Mouse (Mus musculus): ENCODE data around the gene Lurap1l. TPM values are rescaled to one million over a fixed set of nuclear protein-coding genes. Genes with fewer than 3 reads are reported as not detected.

The Lurap1l gene
- total and polyA plus RNA-seq, 2 experiments from 2014 or later, result 8.1 to 14.5 TPM

DNA sequence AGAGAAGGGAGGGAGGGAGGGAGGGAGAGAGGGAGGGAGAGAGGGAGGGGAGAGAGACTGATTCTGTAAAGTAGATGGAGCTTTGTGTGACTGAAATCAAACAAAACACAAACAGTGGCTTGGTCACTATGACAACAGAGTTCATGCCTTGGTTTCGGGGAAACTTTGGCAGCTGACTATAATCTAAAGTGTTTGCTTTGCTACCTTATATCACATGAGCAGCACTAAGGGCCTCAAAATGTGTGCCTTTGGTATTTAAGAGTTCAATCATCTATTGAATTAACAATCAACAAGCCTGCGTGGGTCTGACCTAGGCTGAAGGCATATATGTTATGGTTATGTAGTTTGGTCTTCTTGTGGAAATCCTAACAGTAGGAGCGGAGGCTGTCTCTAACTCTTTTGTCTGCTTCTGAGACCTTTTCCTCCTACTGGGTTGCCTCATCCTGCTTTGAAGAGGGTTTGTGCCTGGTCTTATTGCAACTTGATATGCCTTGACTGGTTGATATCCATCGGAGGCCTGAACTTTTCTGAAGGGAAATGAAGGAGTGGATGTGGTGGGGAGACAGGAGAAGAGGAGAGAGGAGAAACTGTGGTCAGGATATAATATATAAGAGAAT is 15.1 kb upstream of the Lurap1l start:
- H3K4me2 ChIP-seq (ENCODE audit: low read depth, low read length, poor library complexity, severe bottlenecking), result no peak overlapping the region
- no peak for DNase-seq (ENCODE audit: low spot score)
- no peak for ATAC-seq (ENCODE audit: low FRiP score)
- H3K9me3 ChIP-seq (ENCODE audit: low read length), result no peaks in the 10 kb centered on the region
- no peak for TF ChIP-seq CTCF (IDR thresholded peaks at IDR 0.05)
- no peaks in the 10 kb centered on the region for H3K4me1 ChIP-seq (ENCODE audit: insufficient read depth, low read length)
- H3K36me3 ChIP-seq (ENCODE audit: insufficient read depth, low read length), result no peaks in the 10 kb centered on the region
- H3K27me3 ChIP-seq (ENCODE audit: insufficient read depth, low read length), result no peaks in the 10 kb centered on the region
- no peak overlapping the region for H3K4me3 ChIP-seq (ENCODE audit: low read depth, low read length)
- H3K9ac ChIP-seq (replicated peaks; ENCODE audit: low read length, poor library complexity, severe bottlenecking), result no peak overlapping the region
- no peak overlapping the region for H3K27ac ChIP-seq (ENCODE audit: low read depth, low read length)
- WGBS, result 61% methylated on average over 4 of the region's 4 CpGs

DNA sequence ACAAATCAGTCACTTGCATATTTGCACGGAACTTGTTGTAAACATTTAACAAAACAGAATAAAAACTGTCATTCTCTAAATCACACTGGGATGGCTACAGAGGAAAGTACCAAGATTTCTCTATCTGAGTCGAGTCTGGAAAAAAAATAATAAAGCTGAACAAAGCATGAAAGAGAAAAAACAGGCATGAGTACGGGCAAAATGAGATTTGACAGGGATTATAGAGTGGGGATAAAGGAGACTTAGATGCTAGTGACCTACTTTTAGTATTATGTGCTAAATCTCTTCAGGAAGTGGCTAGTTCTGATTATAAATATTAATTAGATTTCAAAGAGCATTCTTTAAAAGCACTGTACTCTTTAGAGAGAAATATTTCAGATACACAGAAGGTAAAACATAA is 3.7 kb upstream of the Lurap1l start:
- no peaks in the 10 kb centered on the region for H3K9me3 ChIP-seq (ENCODE audit: low read length)
- no peak for DNase-seq (ENCODE audit: low spot score)
- H3K36me3 ChIP-seq (ENCODE audit: insufficient read depth, low read length), result no peaks in the 10 kb centered on the region
- TF ChIP-seq CTCF (IDR thresholded peaks at IDR 0.05), result no peak
- 29% methylated on average over 3 of the region's 3 CpGs for WGBS
- no peaks in the 10 kb centered on the region for H3K4me1 ChIP-seq (ENCODE audit: insufficient read depth, low read length)
- H3K4me3 ChIP-seq (ENCODE audit: low read depth, low read length), result no peak overlapping the region
- no peaks in the 10 kb centered on the region for H3K27me3 ChIP-seq (ENCODE audit: insufficient read depth, low read length)
- ATAC-seq (ENCODE audit: low FRiP score), result no peak
- no peak overlapping the region for H3K4me2 ChIP-seq (ENCODE audit: low read depth, low read length, poor library complexity, severe bottlenecking)
- H3K9ac ChIP-seq (replicated peaks; ENCODE audit: low read length, poor library complexity, severe bottlenecking), result no peak overlapping the region
- no peak overlapping the region for H3K27ac ChIP-seq (ENCODE audit: low read depth, low read length)

GRCm38 (mm10) chr4:80907973-80908372 is 2.5 kb upstream of the Lurap1l start:
- no peaks in the 10 kb centered on the region for H3K36me3 ChIP-seq (ENCODE audit: insufficient read depth, low read length)
- no peak for TF ChIP-seq CTCF (IDR thresholded peaks at IDR 0.05)
- H3K9ac ChIP-seq (replicated peaks; ENCODE audit: low read length, poor library complexity, severe bottlenecking), result no peak overlapping the region
- no peak for ATAC-seq (ENCODE audit: low FRiP score)
- WGBS, result 86% methylated on average over 5 of the region's 5 CpGs
- H3K4me2 ChIP-seq (ENCODE audit: low read depth, low read length, poor library complexity, severe bottlenecking), result no peak overlapping the region
- no peaks in the 10 kb centered on the region for H3K9me3 ChIP-seq (ENCODE audit: low read length)
- no peak for DNase-seq (ENCODE audit: low spot score)
- no peak overlapping the region for H3K4me3 ChIP-seq (ENCODE audit: low read depth, low read length)
- no peaks in the 10 kb centered on the region for H3K27me3 ChIP-seq (ENCODE audit: insufficient read depth, low read length)
- H3K27ac ChIP-seq (ENCODE audit: low read depth, low read length), result no peak overlapping the region
- H3K4me1 ChIP-seq (ENCODE audit: insufficient read depth, low read length), result no peaks in the 10 kb centered on the region

DNA sequence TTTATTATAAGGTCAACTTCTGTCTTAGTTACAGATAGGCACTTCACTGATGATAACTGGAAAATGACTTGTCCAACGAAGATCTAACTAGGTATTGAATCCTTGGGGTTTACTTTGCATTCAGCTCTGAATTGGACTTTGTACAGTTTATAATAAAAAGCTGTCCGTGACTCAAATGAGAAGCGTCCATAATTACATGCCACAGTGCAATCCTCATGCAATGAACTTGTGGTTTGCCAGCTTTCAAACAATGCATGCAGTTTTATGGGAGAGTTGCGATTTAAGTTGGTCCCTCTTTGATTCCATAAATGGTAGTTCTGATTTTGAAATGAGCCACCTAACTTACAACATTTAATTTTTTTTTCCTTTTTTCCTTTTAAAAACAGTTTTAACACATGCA is 1.5 kb upstream of the Lurap1l start:
- Histone ChIP-seq H3K9me3 (ENCODE audit: low read length) (no peaks in the 10 kb centered on the region), H3K4me3 (ENCODE audit: low read depth, low read length) (no peak overlapping the region), H3K4me1 (ENCODE audit: insufficient read depth, low read length) (no peaks in the 10 kb centered on the region), H3K9ac (replicated peaks; ENCODE audit: low read length, poor library complexity, severe bottlenecking) (no peak overlapping the region), H3K27ac (ENCODE audit: low read depth, low read length) (no peak overlapping the region), H3K36me3 (ENCODE audit: insufficient read depth, low read length) (no peaks in the 10 kb centered on the region), H3K27me3 (ENCODE audit: insufficient read depth, low read length) (no peaks in the 10 kb centered on the region), H3K4me2 (ENCODE audit: low read depth, low read length, poor library complexity, severe bottlenecking) (no peak overlapping the region)
- DNase-seq (ENCODE audit: low spot score) (no peak), ATAC-seq (ENCODE audit: low FRiP score) (no peak)
- WGBS, result 84% methylated on average over 4 of the region's 4 CpGs
- no peak for TF ChIP-seq CTCF (IDR thresholded peaks at IDR 0.05)

- under 1% methylated on average over 55 of the region's 58 CpGs for WGBS
- peak; percentile 25; the same call in 1 of the 2 replicates for TF ChIP-seq CTCF (IDR thresholded peaks at IDR 0.05)
- ATAC-seq (ENCODE audit: low FRiP score), result peak; percentile 83
Measured at GRCm38 (mm10) chr4:80910871-80911701, 640 bp downstream of the Lurap1l start.

More at GRCm38 (mm10) chr4:80910871-80911701, 640 bp downstream of the Lurap1l start:
- H3K4me1 ChIP-seq (ENCODE audit: insufficient read depth, low read length), result no peaks in the 10 kb centered on the region
- peak overlapping the region; percentile 64 for H3K4me3 ChIP-seq (ENCODE audit: low read depth, low read length)
- H3K4me2 ChIP-seq (ENCODE audit: low read depth, low read length, poor library complexity, severe bottlenecking), result peak overlapping the region; percentile 62
- DNase-seq (ENCODE audit: low spot score), result peak; percentile 70
- no peaks in the 10 kb centered on the region for H3K36me3 ChIP-seq (ENCODE audit: insufficient read depth, low read length)
- H3K27me3 ChIP-seq (ENCODE audit: insufficient read depth, low read length), result no peaks in the 10 kb centered on the region
- no peaks in the 10 kb centered on the region for H3K9me3 ChIP-seq (ENCODE audit: low read length)
- peak overlapping the region; percentile 77 for H3K9ac ChIP-seq (replicated peaks; ENCODE audit: low read length, poor library complexity, severe bottlenecking)
- H3K27ac ChIP-seq (ENCODE audit: low read depth, low read length), result peak overlapping the region; percentile 86

Data from midbrain, postnatal 0 days (tissue).